Mouse (Mus musculus) testis, adult 2 months (tissue): ENCODE data around the gene Ctf1. TPM values are rescaled to one million over a fixed set of nuclear protein-coding genes. Genes with fewer than 3 reads are reported as not detected.

Experiments used
- H3K27ac ChIP-seq: fragments of 200-500 bp; 2 replicates; pipeline ENCODE4 v1.5.1; 2012; ENCODE audit warnings: low read depth, low read length; ENCODE audit not compliant: control insufficient read depth, insufficient read depth
- H3K27me3 ChIP-seq: fragments of 200-500 bp; 2 replicates; pipeline ENCODE4 v1.6.1; 2012; ENCODE audit warnings: mild to moderate bottlenecking, low read length, moderate library complexity; ENCODE audit not compliant: control insufficient read depth, insufficient read depth
- H3K36me3 ChIP-seq: fragments of 200-500 bp; 2 replicates; pipeline ENCODE4 v1.6.1; 2012; ENCODE audit warnings: mild to moderate bottlenecking, low read length; ENCODE audit not compliant: control insufficient read depth, insufficient read depth
- H3K4me1 ChIP-seq: fragments of 200-500 bp; 2 replicates; pipeline ENCODE4 v1.6.1; 2012; ENCODE audit warnings: low read length; ENCODE audit not compliant: control insufficient read depth, insufficient read depth
- H3K4me3 ChIP-seq: fragments of 200-500 bp; 2 replicates; pipeline ENCODE4 v1.5.1; 2012; ENCODE audit warnings: low read depth, mild to moderate bottlenecking, low read length, moderate library complexity, mixed read lengths; ENCODE audit not compliant: control insufficient read depth
- CTCF ChIP-seq: fragments of 200-500 bp; IDR thresholded peaks from 2 replicates; pipeline ENCODE4 v1.5.1; 2012; ENCODE audit warnings: low read depth, mild to moderate bottlenecking, inconsistent platforms, low read length, moderate library complexity; ENCODE audit not compliant: control insufficient read depth, insufficient read depth, insufficient replicate concordance
- POLR2A ChIP-seq: fragments of 200-500 bp; IDR thresholded peaks from 2 replicates; pipeline ENCODE4 v1.6.1; 2012; ENCODE audit warnings: low read depth, mild to moderate bottlenecking, inconsistent platforms, low read length, moderate library complexity; ENCODE audit not compliant: control insufficient read depth
- polyA plus RNA-seq: library from polyadenylated mRNA; depleted of rRNA; stranded (reverse); fragments of >200 nt; gene quantifications from 2 replicates; pipeline ENCODE4 v1.2.3, GENCODE M21; 2012

Gene Ctf1
- polyA plus RNA-seq, 1 experiment = 4.7 TPM

- Histone ChIP-seq H3K4me1 (no peaks in the 10 kb centered on the region), H3K27me3 (no peaks in the 10 kb centered on the region), H3K27ac (no peak overlapping the region), H3K4me3 (no peak overlapping the region), H3K36me3 (no peaks in the 10 kb centered on the region)
- TF ChIP-seq CTCF (no peak), POLR2A (no peak)
Measured at GRCm38 (mm10) chr7:127698986-127699385, 13.6 kb upstream of the Ctf1 start.

DNA sequence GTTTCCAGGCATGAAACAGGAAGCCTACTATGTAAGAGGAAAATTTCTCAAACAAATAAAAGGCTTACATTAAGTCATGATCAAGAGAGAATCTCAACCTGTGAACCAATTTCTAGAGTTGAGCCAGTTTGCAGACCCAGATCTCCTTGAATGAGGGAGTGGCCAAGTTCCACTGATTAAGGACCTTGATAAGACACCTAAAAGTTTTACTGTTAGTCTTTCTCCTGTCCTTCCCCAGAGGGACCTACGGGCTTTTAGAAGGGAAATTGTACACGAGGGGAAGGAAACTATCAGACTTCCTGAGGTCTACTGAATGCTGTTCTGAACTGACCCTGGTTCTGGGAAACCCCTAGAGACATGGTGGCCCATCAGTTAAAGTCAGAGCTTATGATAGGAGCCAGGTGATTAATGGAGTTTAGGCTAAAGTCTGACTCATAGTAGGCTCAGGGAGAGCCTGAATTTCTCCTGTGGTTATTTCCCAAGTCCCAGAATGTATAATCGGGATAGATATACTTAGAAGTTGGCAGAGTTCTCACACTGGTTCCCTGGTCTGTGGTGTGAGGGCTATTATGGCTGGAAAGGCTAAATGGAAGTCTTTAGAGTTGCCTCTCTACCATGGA, 11.7 kb upstream of the Ctf1 start:
- no peak for TF ChIP-seq POLR2A
- TF ChIP-seq CTCF = no peak
- H3K27me3 ChIP-seq = no peaks in the 10 kb centered on the region
- H3K36me3 ChIP-seq = no peaks in the 10 kb centered on the region
- H3K4me1 ChIP-seq = no peaks in the 10 kb centered on the region
- no peak overlapping the region for H3K4me3 ChIP-seq
- H3K27ac ChIP-seq = no peak overlapping the region

DNA sequence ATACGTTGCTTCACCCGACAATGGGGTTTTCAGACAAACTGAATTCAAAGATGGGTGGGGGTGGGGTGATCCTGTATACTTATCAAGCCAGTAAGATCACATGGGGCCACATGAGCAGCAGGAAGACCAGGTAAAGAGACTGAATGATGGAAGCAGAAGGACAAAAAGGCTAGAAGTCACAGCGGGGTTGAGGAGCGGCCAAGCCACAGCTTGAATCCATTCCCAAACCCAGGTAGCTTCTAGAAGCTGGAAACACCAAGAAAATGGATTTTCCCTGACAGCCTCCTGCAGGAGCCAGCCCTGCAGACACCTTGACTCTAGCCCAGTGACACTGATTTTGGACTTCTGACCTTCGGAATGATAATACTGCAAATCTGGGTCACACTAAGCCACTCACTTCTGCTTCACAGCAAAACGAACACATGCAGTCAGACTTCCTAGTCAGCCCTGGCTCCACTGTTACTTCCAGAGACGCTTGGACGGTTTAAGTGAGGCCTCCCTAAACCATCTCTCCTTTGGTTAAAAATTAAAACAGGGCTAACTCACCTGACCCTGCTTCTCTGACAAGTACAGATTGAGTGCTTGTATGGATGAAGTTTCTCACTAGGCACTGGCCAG, 8.9 kb upstream of the Ctf1 start:
- H3K27ac ChIP-seq = no peak overlapping the region
- H3K4me3 ChIP-seq = no peak overlapping the region
- H3K36me3 ChIP-seq = no peaks in the 10 kb centered on the region; the same call in 1 of the 2 replicates
- no peaks in the 10 kb centered on the region for H3K27me3 ChIP-seq
- peaks cover 10% of the 10 kb centered on the region for H3K4me1 ChIP-seq
- TF ChIP-seq POLR2A = no peak
- no peak for TF ChIP-seq CTCF

GRCm38 (mm10) chr7:127704598-127704997, 7.9 kb upstream of the Ctf1 start:
- Histone ChIP-seq H3K36me3 (no peaks in the 10 kb centered on the region; the same call in 1 of the 2 replicates), H3K27me3 (no peaks in the 10 kb centered on the region), H3K4me3 (no peak overlapping the region), H3K4me1 (peaks cover 13% of the 10 kb centered on the region), H3K27ac (no peak overlapping the region)
- TF ChIP-seq POLR2A (no peak), CTCF (no peak)

DNA sequence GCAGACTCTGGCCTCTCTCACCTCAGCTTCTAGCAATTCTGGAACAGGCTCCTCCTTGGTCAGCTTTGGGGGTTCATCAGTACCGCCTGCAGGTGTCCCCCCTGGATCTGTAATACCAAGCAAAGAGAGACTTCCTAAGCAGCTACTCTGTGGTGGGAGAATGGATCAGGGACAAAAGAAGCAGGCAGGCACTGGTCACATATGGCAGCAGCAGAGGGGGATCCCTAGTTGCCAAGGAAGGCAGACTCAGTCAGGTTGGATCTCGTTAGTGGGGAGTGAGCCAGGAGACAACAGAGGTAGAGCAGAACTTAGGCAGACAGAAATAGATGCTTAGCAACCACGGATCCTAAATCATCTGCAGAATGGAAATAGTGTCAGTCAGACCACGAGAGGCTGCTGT, 6.8 kb upstream of the Ctf1 start:
- H3K36me3 ChIP-seq = no peaks in the 10 kb centered on the region; the same call in 1 of the 2 replicates
- no peak overlapping the region for H3K4me3 ChIP-seq
- TF ChIP-seq CTCF (no peak), POLR2A (no peak)
- H3K27ac ChIP-seq = no peak overlapping the region
- H3K27me3 ChIP-seq = no peaks in the 10 kb centered on the region
- H3K4me1 ChIP-seq = peaks cover 13% of the 10 kb centered on the region

DNA sequence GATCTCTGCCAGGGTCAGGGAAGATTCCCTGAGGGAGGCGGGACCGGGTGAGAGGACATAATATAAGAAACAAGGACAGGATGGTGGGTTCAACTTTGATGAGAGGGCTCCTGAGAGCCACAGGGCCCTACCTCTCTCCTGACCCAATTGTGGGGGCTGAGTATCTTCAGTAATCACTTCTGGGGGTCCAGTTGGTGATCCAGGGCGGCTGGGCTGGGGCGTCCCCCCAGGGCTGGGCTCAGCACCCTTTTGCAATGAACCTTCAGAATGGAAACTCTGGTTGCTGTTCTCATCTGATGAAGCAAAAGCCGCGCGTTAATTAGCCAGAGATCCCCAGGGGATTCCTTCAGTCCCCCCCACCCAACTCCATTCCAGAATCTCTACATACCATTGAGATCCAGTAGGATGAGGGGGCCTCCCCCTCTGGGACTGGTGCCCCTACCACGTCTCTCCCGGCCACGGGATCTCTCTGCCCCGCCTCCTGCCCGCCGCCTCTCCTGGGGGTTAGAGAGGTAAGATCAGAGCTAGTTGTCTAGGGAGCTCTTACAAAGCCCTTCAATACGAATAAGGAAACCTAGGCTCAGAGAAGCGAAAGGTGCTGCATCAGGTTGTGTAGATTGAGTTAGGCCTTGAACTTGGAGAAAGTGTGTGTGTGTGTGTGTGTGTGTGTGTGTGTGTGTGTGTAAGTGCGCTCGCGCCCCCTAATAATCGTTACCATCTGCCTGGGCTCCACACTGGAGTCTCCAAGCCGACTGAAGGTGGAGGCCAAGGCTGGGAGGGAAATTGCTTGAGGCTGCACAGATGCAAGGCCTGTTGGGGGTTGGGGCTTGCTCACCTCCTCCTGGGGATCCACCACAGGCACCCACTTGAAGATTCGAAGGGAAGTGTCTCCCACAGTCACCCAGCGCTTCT, 5.2 kb upstream of the Ctf1 start:
- H3K4me1 ChIP-seq = peaks cover 17% of the 10 kb centered on the region
- no peak overlapping the region for H3K27ac ChIP-seq
- H3K27me3 ChIP-seq = no peaks in the 10 kb centered on the region
- no peaks in the 10 kb centered on the region; the same call in 1 of the 2 replicates for H3K36me3 ChIP-seq
- peak overlapping the region; percentile 92 for H3K4me3 ChIP-seq
- TF ChIP-seq POLR2A (no peak), CTCF (no peak)

GRCm38 (mm10) chr7:127707957-127708206, 4.7 kb upstream of the Ctf1 start:
- H3K4me3 ChIP-seq = peak overlapping the region; percentile 92
- H3K4me1 ChIP-seq = peaks cover 21% of the 10 kb centered on the region
- H3K27ac ChIP-seq = peak overlapping the region; percentile 84
- H3K36me3 ChIP-seq = no peaks in the 10 kb centered on the region; the same call in 1 of the 2 replicates
- no peak for TF ChIP-seq CTCF
- no peak for TF ChIP-seq POLR2A
- H3K27me3 ChIP-seq = no peaks in the 10 kb centered on the region
